Mouse (Mus musculus): ENCODE measurements around the gene Ttyh3.

GRCm38 (mm10) chr5:140579771-140580170 lies 69.1 kb downstream of the Ttyh3 start:
- no peak for TF ChIP-seq CTCF (IDR thresholded peaks at IDR 0.05; ENCODE audit: borderline replicate concordance, control insufficient read depth, extremely low read depth, insufficient read depth, low read length, poor library complexity)
- no peak for TF ChIP-seq POLR2A (IDR thresholded peaks at IDR 0.05; ENCODE audit: control insufficient read depth, extremely low read depth, insufficient read depth, low read length, poor library complexity)

Data from thymus, adult 2 months (tissue).